Mouse (Mus musculus) embryo, embryonic 11.5 days (tissue): Measurements from ENCODE around the gene M1ap.

ENCODE experiments used
- DNase-seq: peaks from one replicate; pipeline ENCODE4 v3.0.0-alpha.2; 2012; ENCODE audit warnings: low read depth, low spot score

Gene M1ap

DNA sequence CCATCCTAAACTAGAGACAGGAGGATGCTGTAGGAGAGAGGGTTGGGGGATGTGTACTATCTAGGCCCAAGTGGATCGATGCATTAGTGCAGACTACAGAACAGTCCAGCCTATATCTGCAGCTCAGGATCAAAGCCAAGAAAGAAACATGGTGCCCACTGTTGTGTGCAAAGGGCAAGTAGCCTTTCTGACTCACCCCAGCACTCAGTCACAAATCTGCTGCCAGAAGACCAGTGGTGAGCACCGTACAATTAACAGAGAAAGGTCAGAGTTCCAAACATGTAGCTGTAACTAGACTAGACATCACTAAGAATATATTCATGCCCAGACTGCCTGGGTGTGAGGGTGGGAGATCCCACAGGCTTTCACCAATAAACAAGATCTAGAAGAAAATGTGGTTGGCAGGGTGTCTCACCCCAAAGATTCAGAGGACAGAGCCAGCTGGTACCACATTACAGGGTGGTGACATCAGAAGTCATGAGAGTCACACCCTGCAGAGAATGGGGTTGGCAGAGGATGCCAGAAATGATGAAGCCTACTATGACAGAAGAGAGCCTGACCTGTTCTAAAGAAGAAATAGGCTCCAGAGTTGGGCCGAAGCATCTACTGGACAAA, 12.0 kb upstream of the M1ap start:
- no peak for DNase-seq

DNA sequence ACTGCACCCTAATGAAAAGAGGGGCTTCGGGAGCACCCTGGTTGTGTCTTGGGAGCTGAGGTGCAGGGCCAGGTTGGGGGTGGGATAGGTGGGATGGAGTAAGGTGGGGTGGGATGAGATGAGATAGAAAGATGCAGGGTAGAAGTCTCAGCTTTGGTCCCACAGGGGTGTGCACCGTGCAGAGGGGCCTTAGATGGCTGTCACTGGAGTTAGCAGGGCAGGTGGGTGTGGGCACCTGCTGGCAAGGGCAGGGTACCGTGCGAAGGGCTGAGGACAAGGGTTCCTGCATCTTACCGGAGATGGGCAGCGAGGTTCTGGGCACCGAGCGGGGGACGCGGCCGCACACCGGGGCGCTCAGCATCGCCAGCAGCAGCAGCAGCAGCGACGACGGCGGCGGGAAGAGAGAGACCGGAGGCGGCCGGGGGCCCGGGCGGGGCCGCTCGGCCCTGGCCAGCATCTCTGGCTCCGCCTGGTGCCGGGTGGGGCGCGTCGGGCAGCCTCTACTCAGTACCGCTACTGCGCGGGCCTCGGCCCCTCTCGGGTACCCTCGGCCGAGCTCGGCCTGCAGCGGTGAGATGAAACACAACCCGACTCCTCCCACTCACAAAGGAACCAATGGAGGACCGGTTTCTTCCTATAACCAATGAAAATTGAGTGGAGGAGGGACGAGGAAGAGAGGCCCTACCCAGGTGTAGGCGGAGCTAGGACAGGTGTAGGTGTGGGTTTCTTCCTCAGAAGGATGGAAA, 7.4 kb upstream of the M1ap start, which contains the start of gene Sema4f:
Gene Sema4f, minus strand, starts transcription at position 603 of the 746 bp plus-strand sequence.
- peak; percentile 40 for DNase-seq

DNA sequence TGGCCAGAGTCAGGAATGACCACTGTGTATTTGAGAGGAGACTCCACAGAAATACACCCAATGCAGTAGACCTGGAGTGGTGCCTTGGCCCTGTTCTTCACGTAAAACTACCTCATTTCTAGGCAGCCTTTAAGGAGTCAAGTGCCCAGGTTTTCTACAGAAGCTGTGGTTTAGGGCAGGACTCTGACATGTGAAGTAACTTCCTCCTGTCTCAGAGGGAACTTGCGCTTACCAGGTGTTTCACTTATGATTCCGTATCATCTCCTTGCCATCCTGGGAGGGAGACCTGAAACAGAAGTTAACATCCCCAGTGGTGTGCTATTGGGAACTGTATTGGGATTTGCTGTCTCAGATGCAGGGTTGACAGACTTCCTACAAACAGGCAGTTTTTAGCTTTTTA, 5.9 kb upstream of the M1ap start:
- DNase-seq = no peak

DNA sequence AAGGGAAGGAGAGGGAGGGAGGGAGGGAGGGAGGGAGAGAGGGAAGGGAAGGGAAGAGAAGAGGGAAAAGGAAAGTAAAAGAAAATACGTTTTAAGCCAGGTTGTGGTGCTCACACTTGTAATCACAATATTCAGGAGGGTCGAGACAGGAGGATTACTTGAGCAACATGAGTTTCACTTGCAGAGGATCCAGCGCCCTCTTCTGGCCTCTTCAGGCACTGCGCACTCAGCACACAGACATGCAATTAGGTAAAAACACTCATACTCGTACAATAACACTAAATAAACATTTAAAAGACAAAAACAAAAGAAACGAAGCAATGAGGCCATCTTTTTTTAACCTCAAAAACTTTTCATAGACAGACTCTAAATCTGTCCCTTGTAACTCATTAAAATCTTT, 952 bp upstream of the M1ap start:
- no peak for DNase-seq

DNA sequence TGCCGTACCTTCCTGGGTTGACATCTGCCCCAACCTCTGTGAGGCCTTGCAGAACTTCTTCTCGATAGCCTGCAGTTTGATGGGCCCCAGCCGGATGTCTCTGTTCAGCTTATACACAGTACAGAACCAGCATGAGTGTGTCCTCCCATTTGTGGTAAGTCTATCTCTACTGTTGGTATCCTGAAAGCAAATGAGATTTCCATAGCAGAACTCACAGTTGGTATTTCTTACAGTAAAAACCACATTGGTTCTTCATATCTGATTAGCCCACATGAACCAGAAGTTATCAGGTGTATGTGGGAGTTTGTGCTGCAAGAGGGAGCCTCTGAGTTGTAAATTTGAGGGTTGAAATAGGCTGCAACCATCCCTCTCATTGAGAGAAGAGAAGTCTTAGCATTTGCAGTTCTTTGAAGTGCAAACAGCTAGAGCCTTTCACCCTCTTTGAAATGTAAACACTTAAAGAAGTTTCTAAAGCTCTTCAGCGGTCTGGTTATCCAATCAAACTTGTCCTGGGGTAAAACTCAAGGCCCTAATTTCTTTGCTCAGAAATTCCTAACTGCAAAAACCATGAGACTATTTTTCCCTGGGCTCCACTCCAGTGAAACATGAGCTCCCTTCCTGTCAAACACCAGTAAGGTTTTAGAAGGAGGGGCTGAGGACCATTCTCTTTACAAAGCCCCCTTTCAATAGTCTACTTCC, 10.0 kb downstream of the M1ap start:
- DNase-seq = no peak

DNA sequence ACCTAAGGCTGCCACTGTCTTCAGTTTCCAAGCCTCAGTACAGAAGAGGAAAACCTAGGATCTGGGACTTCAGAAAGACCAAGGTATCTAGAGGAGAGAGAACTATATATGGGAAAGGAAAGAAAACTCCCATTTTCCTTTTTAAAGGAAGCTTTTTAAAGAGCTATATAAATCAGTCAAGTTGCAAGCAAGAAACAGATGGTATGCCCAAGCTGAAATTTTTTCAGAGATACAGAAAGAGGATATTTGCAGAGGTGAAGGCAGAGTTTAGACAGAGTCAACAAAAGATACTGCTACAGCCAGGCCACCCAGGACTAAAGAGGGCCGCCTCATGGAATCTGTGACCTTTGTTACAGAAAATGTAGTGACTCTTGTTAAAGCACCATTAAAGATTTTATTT, 15.0 kb downstream of the M1ap start:
- no peak for DNase-seq

DNA sequence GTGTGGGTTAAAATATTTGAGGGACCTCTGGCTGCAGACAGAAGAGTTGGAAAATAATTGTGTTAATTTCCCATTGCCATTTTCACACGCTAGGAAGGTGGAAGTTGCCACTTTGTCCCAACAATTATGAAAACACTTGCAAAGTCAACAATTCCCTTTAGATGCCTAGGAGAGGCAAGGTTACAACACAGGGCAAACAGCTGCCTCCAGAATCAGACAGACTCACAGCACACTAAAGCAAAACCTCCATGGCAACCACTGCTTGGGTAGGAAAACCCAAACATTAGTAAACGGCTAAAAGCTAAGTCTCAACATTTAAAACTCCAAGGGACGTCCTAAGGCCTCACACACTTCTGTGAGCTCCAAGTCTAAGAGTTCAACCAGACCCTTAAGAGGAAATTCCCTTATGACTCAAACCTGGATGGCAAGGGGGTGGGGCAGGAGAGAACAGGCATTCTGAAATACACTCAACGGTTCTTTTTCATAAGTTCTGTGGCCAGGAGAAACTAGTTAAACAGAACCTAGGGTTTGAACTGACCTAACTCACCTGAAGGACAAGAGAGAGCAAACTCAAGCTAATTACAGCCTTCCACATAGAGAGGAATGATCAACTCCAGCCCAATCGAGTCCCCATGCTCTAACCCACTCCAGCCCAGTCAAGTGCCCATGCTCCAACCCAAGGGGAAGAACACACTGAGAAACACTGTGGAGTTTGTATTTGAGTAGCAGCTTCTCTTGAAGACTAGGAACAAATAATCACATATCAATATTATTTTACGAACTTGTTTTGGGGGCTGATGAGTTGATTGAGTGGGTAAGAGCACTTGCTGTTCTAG, 22.8 kb downstream of the M1ap start:
- DNase-seq = no peak

DNA sequence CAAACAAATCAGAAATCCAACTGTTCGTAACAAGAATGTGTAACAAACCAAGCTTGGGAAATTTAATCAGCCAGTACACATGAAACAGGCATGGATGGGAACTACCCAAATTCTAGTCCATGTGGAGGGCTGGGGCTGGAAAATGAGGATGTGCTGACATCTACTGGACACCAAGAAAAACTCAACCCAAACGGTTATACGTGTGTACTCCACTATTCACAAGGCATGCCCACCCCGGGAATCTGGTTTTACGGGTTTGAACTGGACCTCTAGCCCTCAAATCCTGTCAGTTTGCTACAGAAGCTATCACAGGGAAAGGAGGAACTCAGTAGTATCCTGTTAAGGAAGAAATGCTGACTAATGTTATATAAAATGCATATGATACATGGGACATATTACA, 24.3 kb downstream of the M1ap start:
- peak; percentile 39 for DNase-seq

DNA sequence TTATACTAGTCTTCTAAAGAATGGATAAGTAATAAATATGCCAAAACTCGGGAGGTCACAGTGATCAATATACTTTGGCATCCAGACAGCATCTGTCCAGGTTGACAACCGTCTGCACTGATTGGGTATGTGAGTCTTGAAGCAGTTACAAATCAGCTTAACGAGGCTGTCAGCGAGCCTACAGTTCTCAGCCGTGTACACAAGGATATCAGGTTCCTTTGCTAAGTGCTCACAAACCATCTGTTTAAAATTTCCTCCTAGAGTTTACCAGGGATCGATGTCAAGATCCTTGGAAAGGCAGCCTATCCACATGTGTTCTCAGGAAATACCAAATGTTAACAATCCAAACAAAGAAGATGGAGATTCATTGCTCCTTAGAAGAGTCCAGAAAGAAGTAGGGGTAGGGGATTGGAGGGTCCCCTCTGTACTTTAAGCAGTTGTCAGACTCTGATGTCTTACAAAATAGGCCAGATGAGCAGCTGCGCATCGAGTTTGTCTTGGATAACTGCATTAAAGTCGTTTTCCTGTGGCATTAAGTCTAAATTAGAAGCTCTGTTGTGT, 40.8 kb downstream of the M1ap start:
- peak; percentile 50 for DNase-seq

DNA sequence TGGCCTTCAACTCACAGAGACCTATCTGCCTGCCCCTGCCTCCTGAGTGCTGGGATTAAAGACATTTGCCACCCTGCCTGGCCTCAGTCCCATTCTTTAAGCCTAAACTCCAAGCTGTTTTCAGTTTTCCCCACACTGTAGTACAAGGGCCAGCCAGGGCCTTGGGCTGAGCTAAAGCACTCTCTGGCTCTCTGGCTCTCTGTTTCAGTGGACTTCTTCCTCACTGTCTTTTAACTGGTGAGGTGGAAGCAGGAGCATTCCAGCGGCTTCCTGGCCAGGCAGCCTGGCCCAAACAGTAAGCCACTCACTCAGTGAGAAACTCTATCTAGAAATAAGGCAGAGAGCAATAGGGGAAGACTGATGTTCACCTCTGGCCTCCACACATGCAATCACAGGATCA, 47.0 kb downstream of the M1ap start:
- DNase-seq = no peak

DNA sequence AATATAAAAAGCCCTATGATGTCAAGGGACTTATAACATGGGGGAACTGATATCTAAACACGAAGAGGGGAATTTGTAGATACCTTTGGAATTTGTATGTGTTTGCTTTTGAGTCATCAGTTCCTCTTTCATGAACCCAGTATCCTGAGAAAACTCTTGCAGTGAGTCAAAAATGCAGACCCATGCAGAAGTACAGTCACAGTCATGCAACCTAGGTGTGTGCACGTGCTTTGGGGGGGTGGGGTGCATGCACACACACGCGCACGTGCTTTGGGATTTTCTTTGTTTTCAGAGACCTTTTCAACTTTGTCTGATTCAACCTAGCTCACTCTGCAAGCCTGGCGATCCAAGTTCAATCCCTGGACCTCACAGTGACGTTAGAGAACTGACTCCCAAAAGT, 47.7 kb downstream of the M1ap start:
- no peak for DNase-seq

DNA sequence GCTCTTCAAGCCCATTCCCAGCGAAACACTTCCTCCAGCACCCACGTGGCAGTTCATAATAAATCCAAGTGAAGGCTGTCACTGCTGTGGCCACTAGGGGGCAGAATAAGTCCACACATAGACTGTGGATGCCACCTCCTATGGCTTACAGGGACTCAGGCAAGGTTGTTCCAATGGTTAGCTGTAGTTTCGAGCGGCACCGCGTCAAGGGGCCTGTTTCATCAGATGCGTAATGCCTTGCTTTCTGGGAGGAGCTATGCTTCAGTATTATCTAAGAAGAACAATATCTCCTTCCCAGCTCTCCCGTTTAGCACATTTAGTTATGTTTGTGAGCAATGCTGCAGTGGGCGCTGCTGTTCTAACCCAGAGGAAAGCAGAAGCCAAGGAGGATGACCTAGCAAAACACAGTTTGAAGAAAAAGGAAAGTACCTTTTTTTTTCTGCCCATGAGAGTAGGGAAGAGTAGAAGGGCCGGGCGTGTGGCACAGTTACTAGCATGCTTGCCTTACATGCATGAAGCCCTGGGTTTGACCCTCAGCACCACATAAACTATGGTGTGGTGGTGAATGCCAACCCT, 50.1 kb downstream of the M1ap start:
- DNase-seq = peak; percentile 91

DNA sequence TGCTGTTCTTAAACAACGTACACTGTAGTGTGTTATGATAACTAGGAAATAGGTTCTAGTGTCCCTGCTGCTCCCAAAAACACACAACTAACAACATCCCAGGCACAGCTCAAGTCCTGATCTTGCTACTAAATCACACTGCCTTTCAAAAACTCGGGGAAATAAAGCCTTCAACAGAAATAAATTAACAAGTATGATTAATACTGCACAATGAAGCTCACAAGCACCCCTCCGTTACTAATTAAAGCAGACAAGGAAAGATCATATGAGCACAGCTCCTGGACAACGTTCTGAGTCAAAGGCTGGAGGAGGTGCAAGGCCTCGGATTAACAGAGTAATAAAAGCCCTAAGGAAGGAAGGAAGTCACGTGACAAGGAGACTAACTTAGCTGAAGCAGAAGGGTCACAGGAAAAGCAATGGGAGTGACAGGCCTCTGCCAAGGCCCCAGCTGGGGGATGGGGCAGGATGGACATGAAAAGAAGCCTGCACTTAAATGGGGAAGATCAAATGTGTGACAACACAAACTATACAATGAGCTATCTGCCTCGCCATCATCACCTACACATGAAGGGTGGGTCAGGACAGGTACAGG, 50.9 kb downstream of the M1ap start:
- DNase-seq = no peak

DNA sequence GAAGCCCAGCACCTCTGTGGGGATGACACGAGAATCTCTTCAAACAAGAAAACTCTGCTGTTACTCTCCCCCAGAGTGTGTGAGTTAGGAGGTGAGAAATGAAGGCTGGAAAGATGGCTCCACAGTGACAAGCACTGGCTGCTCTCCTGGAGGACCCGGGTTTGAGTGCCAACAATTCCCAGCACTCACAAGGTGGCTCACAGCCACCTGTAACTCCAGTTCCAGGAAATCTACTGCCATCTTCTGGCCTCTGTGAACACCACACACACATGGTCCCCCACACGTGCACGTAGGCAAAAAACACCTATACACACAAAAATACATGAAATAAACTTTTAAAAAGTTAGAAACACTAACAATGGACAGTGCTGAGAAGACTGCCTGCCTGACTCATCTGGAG, 51.6 kb downstream of the M1ap start:
- DNase-seq = no peak

DNA sequence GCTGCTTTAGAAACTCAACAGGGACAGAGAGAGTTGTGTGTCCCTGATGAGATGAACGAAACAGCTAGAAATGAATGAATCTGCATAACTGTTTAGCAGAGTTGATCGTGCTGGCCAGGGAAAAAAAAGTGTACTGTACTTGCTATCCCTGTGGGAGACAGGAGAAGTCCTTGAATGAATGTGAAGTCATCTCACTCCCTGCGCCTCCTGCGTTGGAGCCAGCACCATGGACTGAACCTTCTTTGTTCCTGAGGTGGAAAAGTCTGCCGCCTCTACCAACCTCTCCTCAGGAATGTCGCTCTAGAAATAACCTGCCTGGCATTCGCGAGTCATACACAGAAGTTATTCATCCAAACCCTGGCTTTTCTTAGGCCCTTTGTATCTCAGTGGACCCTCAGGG, 53.3 kb downstream of the M1ap start:
- DNase-seq = no peak

DNA sequence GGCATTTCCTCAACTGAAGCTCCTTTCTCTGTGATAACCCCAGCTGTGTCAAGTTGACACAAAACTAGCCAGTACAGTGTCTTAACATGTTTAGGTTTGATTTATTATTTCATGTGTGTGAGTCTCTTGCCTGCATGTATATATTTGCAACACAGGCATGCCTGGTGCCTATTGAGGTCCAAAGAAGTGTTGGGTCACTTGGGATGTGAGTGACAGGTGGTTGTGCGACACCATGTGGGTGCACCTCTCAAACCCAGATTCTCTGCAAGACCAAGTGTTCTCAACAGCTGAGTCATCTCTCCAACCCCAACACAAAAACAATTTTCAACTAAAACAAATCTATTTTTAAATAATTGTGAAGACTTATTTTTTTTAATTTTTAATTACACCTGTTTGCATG, 56.4 kb downstream of the M1ap start:
- no peak for DNase-seq

DNA sequence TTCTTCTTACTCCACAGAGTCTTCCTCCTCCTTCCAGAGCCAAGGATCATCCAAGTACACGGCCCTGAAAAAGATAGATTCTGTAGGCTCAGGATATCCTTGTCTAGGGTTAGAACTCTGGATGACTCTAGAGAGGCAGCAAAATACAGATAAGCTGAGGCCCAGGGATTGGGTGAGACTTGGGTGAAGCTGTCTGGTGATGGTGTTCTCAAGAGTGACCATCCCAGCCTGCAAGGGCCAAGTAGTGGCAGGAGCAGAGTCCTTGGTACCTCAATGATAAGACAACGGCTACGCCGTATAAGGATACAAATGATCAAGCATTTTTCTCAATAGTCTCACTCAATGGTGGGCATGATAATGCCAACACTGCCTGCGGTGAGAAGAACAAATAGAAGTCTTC, 57.1 kb downstream of the M1ap start:
- no peak for DNase-seq

DNA sequence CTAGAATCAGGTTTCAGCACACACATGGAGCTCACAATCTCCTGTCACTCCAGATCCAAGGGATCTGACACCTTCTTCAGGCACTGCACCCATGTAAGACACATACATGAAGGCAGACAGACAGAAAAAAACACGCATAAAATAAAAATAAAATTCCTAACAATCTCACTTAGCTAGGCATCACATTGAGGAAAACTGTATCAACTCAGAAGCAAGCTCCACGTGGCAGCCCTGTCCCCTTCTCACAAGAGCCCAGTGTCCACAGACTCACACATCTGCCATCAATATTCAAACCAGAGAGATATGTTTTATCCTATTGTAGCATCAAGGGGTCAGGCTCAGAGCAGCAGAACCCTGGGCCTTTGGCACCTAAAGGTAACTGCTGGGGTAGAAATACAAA, 57.6 kb downstream of the M1ap start:
- DNase-seq = no peak

DNA sequence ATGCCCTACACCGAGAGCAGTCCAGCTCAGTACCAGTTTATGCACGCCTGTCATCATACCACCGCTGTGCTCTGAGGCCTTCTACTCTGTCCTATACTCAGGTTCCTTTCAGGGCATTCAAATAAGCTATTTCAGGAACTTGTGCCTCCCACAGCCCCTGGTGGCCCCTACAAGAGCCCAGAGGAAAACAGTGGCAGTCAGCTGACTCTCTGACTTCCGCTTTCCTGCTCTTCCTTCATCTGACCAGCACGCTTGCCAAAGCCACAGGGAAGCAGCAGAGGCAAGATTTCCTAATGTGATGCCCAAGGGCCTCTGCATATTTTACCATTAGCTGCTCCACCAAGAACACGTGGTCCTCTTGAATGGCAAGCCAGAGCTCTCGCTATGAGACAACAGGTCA, 58.2 kb downstream of the M1ap start:
- DNase-seq = no peak

DNA sequence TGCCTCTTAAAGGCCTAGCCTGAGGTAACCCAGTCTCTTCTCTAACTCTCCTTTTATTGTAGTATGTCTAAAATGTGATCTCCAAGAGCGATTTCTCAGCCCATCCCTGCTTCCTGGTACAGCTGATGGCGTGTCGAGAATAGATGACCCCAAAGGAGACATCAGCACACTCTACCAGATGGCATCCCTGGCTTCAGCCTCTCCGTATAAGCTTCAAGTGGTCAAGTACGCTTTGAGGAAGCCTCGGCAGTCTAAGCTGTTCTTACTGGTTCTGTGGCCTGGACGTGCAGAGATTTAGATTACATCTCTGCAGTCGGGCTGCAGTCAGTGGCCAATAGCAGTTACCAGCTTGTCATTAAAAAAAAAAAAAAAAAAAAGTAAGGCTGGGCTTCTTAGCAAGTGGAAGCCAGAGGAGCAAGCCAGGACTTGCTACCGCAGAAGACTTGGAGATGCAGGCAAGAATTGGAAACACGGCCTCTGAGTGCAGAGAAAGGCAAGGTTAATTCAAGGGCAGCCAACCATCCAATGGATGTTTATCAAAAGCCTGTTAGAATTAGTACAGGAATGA, 58.8 kb downstream of the M1ap start:
- DNase-seq = no peak

DNA sequence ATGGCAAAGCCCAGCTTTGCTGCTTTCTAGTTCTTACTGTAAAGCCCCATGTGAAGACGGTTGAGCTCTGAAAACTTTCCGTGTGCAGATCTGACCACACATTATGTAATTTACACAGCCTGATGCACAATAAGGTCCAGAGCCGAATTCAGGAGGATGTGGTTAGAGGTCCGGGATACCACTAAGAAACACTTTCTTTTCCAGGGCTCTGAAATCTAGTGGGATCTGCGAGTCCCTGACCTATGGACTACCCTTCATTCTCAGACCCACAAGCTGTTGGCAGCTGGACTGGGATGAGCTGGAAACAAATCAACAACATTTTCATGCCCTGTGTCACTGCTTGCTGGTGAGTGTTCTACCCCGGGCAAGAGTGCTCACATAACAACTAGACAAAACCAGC, 59.4 kb downstream of the M1ap start:
- DNase-seq = no peak
